Mouse (Mus musculus): ENCODE measurements around the gene Krt71.

DNA sequence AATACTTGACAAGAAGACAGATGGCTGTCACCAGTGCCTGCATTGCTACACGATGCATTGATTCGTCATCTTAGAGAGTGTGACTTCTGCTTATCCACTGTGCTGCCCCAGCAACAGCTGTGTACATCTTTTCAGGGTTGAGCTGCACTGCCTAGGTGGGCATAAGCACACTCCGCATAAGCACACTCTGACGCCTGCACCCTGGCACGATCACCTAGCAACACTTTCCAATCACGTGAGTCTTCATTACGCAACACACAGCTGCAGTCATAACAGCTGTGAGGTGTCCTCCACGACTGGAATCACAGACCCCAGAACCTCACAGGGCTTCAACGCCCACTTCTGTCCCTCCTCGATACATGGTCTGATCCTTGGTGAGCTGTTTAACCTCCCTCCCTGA, 30.5 kb upstream of the Krt71 start:
- TF ChIP-seq POLR2A (IDR thresholded peaks at IDR 0.05; ENCODE audit: borderline replicate concordance, extremely low read depth, insufficient read depth, insufficient read length, poor library complexity, severe bottlenecking) = no peak
- TF ChIP-seq CTCF (IDR thresholded peaks at IDR 0.05; ENCODE audit: borderline replicate concordance, extremely low read depth, insufficient read depth, insufficient read length) = no peak
